Mouse (Mus musculus): ENCODE measurements at regions not wholly inside any gene's neighbourhood (a gene's known extent, or its start where the extent isn't known, plus 50 kb on each side); places are given as distances from the start of the nearest gene placed in this dataset.

- no peak for DNase-seq (ENCODE audit: low read depth, low spot score)
Measured at GRCm38 (mm10) chr7:117103035-117103434, 277.7 kb upstream of the Xylt1 start.

GRCm38 (mm10) chr7:117106691-117107191 lies 274.0 kb upstream of the Xylt1 start:
- DNase-seq (ENCODE audit: low read depth, low spot score): no peak

GRCm38 (mm10) chr7:117108391-117108790 lies 272.4 kb upstream of the Xylt1 start:
- no peak for DNase-seq (ENCODE audit: low read depth, low spot score)

- DNase-seq (ENCODE audit: low read depth, low spot score): peak; percentile 58
Measured at GRCm38 (mm10) chr7:117127728-117128127, 253.1 kb upstream of the Xylt1 start.

GRCm38 (mm10) chr7:117134869-117135268 lies 245.9 kb upstream of the Xylt1 start:
- no peak for DNase-seq (ENCODE audit: low read depth, low spot score)

GRCm38 (mm10) chr7:117138681-117139080 lies 242.1 kb upstream of the Xylt1 start:
- DNase-seq (ENCODE audit: low read depth, low spot score): no peak

- peak; percentile 29 for DNase-seq (ENCODE audit: low read depth, low spot score)
Measured at GRCm38 (mm10) chr7:117139245-117139970, 241.4 kb upstream of the Xylt1 start.

- no peak for DNase-seq (ENCODE audit: low read depth, low spot score)
Measured at GRCm38 (mm10) chr7:117139971-117140247, 240.9 kb upstream of the Xylt1 start.

- no peak for DNase-seq (ENCODE audit: low read depth, low spot score)
Measured at GRCm38 (mm10) chr7:117146809-117147208, 234.0 kb upstream of the Xylt1 start.

- DNase-seq (ENCODE audit: low read depth, low spot score): no peak
Measured at GRCm38 (mm10) chr7:117150355-117150754, 230.4 kb upstream of the Xylt1 start.

- no peak for DNase-seq (ENCODE audit: low read depth, low spot score)
Measured at GRCm38 (mm10) chr7:117153826-117154550, 226.8 kb upstream of the Xylt1 start.

GRCm38 (mm10) chr7:117161193-117161908 lies 219.4 kb upstream of the Xylt1 start:
- no peak for DNase-seq (ENCODE audit: low read depth, low spot score)

- no peak for DNase-seq (ENCODE audit: low read depth, low spot score)
Measured at GRCm38 (mm10) chr7:117174811-117175422, 205.9 kb upstream of the Xylt1 start.

GRCm38 (mm10) chr7:117184011-117184410 lies 196.8 kb upstream of the Xylt1 start:
- DNase-seq (ENCODE audit: low read depth, low spot score): peak; percentile 11

- DNase-seq (ENCODE audit: low read depth, low spot score): no peak
Measured at GRCm38 (mm10) chr7:117185891-117186290, 194.9 kb upstream of the Xylt1 start.

- DNase-seq (ENCODE audit: low read depth, low spot score): no peak
Measured at GRCm38 (mm10) chr7:117196611-117197010, 184.2 kb upstream of the Xylt1 start.

- DNase-seq (ENCODE audit: low read depth, low spot score): no peak
Measured at GRCm38 (mm10) chr7:117226294-117226693, 154.5 kb upstream of the Xylt1 start.

- no peak for DNase-seq (ENCODE audit: low read depth, low spot score)
Measured at GRCm38 (mm10) chr7:117229619-117230018, 151.2 kb upstream of the Xylt1 start.

GRCm38 (mm10) chr7:117256819-117257218 lies 124.0 kb upstream of the Xylt1 start:
- DNase-seq (ENCODE audit: low read depth, low spot score): no peak

GRCm38 (mm10) chr7:117258557-117258956 lies 122.2 kb upstream of the Xylt1 start:
- DNase-seq (ENCODE audit: low read depth, low spot score): no peak

- no peak for DNase-seq (ENCODE audit: low read depth, low spot score)
Measured at GRCm38 (mm10) chr7:117259151-117259550, 121.6 kb upstream of the Xylt1 start.

- no peak for DNase-seq (ENCODE audit: low read depth, low spot score)
Measured at GRCm38 (mm10) chr7:117259674-117260294, 121.0 kb upstream of the Xylt1 start.

Measured in CD4-positive, CD25-positive, alpha-beta regulatory T cell, adult 2 months (primary cell).